Mouse (Mus musculus): ENCODE data around the gene Cyp2j5.
"Not testable (repeated sequence)": the region's sequence is repeated elsewhere in the genome, so short reads cannot be mapped to it uniquely, and the experiment has no call there.

Gene Cyp2j5

DNA sequence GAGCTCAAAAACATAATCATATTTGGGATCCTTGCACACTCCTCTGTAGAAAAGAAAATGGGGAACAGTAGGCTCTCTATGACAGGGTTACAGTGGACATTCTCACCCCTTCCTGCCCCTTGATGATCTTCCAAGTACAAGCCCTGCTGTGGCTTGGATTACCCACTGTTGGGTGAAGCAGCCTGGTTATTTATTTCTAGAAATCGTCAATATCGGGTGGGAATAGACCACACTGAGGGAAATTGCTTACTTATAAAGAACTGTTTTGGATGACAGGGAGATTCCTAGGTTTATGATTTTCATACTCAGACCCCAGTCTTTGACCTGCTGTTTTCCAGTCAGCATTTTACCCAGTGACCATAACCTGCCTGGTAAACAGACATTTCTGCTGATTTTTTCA lies at the start of gene Cyp2j5:
TSS of gene Cyp2j5 (minus strand) at position 164 of the 400 bp plus-strand sequence.
- in situ Hi-C loops (cut with MboI), result no loop called here

DNA sequence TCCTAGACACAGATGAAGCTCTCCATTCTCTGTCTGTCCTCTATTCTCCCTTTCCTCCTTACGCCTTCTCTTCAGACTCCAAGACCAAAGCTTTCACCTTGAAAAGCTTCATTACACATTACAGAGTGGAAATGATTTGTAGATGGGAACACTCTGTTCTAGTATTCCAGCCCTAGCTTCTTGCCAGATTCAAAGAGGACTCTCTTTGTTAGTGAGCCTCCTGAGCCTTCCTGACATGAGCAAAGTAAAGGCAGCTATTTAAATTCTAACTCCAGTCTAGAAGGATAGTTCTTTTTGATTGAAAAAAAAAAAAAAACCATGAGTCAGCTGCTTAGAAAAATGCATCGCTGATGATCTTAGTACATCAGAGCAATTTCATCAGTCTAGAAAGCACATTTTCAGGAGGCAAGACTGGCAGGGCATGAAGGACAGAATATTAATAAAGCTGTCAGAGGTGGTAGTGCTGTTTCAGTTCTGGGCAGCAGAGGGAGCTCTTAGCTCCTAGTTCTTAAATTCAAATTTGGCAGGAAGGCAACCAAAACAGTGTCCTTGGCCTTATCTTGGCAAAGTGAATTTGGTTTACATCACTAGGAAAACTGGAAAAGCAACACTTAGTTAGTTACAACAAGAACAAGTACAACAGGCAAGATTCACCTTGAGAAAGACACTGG lies 41.5 kb upstream of the Cyp2j5 start:
- in situ Hi-C loops (cut with MboI), result no loop called here

DNA sequence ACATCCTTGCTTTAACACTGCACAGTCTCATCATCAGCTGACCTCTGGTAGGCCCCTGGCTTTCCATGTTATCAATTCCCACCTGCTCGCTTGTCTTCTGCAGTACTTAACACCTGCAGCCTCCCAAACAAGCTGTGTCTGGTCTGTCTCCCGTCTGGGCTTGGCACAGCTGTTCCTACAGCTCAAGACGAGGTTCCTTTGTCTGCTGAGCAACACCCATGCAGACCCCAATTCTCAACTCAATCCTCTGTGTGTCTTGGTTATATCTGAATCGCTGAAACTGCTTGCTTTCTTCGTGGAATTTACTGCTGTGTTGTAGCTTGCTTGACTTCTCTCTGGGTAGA lies 34.2 kb upstream of the Cyp2j5 start:
- in situ Hi-C loops (cut with MboI), result no loop called here

DNA sequence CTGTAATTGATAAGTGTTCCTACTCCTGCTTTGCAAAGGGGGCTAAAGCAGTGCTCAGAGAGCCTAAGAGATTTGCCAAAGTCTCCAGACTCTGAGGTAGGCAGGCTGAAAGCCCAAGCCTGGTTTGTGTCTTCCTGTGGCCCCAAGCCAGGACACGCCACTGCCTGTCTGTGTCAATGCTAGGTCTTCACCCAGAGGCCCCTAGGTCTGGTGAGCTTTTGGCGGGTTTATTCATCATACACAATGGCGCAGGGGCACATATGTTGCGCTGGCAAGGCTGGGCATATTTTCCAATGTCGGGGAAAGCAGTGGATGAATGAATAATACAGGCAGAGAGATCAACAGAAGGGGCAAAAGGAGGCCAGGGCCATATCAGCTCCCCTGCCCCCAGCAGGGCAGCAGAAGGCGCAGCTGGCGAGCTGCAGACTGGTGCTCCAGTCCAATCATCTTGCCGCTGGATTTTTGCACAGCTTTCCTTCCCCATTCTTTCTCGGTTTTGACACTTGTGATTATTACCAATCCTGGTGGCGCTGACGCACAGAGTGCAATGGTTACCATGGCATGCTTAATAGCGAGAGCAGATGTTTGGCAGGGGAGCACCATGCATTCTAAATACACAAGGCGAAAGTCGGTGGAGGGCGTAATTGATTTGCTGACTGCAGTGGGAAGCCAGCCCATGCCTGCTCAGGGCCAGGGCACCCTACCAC lies 33.7 kb upstream of the Cyp2j5 start:
- in situ Hi-C loops (cut with MboI), result no loop called here

DNA sequence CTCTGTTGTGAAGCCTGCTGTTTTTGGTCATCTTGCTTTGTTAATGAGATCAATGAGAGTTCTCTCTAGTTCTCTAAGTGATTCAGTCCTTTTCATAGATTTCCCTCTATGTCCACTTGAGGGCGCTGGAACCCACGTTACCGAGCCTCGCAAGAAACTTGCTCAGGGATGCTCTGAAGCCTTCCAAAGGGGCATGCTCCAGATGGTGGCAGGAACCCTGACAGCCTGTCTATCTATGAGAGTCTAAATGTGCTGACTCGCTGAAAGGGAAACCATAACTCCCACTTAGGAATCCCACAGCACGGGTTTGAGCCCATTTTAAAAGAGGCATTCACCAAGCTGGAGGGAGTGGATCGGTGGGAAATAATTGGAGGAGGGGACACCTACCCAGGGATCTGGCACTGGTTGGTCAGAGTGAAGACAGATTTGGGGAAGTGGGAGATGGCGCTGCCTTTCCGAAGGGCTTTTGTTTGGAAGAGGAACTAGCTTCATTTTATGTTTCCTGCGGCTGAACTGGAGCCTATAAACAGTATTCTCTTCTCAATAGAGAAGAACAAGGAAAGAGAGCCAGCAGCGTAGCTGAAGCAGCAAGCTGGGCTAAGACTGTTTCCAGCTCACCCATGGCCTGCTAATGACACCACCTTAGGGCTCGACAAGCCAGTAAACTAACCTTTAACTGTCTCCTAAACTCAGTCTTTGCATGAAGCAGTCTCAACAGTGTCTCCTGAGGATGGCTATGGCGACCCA lies 32.8 kb upstream of the Cyp2j5 start:
- in situ Hi-C loops (cut with MboI), result no loop called here

DNA sequence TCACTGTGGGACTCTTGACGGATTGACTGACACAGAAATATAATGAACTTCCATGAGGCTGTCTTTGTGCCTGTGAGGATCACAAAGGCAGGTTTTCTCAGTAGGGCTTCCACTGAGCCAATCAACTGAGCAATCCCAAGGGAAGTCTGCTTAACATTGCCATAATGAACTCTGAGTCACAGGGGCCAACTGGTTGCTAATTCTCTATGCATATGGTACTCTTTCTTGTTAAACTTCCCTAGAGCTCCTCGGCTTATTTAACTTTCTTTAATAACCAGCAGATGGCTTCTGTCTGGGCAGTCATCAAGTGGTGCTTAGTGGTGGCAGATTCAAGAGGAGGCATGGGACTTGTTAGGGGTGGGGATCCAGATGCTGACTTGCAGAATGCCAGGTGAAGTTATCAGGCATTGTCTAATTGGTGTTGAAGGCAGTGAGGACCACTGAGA lies 23.4 kb upstream of the Cyp2j5 start:
- in situ Hi-C loops (cut with MboI), result no loop called here

DNA sequence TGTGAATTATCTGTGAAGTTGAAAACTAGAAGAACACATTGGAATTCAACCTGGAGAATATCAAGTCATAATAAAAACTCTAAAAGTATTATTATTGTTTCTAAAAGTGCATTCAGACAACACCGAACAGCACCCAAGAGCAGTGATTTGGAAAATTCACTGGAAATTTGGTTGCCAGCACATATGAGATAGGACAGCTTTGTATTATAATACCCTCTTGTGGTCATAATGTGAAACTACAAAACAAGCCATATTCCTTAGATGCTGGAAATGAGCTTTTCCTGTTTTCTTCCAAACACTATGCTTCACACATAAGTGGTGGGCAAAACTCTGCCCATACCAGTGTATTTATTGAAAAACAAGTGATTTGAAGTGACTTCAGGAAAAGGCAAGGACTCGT lies 19.5 kb upstream of the Cyp2j5 start:
- in situ Hi-C loops (cut with MboI), result no loop called here

DNA sequence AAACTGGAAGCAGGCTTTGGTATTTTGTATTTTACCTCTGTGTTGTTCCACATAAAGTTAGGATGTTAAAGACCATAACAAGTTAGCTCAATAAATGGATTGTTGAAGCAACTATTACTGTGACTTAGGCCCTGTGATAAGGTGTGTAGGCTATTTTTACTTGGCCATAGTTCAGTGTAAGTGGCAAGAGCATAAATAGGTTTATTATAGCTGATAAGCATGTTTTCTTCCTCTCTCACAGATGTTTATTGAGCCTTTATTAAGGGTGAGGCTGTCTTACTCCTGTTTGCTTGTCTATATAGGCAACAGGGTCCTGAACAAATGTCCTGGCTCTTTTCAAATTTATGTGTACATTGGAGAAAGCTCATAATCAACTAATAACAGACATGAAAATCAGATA lies 17.0 kb upstream of the Cyp2j5 start:
- in situ Hi-C loops (cut with MboI), result no loop called here

DNA sequence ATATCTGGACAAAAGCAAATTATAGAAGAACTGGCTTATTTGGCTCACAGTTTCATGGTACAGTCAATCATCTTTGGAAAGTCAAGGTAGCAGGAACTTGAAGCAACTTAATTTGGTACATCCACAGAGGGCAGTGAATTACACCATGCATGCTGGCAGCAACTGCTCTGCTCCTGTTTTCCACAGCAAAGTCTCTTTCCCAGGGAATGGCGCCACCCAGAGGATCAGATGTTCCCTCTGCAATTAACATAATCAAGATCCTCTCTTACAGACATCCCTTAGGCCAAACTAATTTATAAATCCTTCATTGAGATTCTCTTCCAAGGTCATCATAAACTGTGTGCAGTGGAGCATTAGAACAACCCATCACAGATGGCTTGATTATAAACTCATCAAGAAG lies 16.3 kb upstream of the Cyp2j5 start:
- in situ Hi-C loops (cut with MboI), result no loop called here

DNA sequence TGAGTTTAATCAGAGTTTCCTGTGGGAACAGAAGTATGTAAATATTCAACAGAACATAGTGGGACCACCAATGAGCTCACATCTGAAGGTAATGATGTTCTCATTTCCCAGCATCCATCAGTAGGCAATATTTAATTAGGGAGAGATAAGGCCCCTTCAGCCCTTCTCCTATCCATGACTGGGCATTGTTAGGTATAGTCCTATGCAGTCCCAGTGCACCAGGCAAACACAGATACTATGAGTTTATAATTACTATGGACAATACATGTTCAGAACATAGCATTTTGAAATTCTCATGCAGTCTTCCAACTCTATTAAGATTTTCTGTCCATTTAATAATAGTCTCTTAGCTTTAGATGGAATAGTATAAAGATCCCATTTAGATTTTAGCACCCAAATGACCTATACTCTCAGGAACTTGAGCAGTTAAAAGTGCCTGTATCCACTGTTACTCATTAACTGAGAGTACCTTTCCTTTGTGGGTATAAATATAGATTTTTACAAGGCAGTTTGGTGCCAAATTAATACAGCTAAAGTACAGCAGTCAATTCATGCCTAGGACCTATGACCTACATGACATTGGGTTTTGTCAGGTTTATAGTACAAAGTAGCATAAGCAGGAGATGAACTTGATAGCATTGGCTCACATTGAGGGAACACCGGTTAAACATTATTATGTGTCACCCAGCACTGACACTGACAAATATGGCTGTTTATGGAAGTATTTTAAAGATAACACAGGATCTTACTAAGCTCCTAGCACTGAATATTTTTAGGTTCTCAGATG lies 907 bp upstream of the Cyp2j5 start:
- in situ Hi-C loops (cut with MboI), result no loop called here

DNA sequence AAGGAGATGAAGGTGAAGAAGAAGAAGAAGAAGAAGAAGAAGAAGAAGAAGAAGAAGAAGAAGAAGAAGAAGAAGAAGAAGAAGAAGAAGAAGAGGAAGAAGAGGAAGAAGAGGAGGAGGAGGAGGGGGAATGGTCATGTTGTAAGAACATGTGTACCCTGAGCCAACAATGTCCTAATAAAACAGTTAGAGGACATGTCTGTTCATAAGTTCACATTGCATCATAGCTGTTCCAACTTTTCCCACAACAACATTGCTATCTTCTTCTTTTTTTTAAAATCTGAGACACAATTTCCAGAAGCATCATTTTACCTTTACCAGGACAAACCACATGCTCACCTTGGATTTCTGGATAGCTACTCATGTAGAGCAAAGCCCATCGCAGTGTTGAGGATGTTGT lies 28.5 kb downstream of the Cyp2j5 start:
- in situ Hi-C loops (cut with MboI), result no loop called here

DNA sequence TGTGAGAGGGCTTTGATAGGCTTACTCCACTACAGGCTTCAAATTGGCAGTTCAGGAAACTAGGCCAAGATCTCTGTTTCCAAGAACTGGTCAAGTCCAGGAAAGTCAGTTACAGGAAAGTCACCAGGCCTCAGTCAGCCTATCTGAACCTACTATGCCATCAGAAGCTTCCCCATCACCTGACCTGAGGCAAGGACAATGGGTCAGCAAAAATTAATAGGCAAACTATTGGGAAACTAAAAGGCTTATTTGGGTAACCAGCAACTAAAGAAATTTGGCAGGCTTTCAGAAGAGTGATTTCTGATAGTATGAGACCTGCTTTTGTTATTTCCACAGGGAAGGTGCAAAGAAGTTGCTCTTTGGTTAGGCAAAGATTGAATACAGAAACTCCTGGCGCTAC lies 41.5 kb downstream of the Cyp2j5 start:
- in situ Hi-C loops (cut with MboI), result no loop called here

DNA sequence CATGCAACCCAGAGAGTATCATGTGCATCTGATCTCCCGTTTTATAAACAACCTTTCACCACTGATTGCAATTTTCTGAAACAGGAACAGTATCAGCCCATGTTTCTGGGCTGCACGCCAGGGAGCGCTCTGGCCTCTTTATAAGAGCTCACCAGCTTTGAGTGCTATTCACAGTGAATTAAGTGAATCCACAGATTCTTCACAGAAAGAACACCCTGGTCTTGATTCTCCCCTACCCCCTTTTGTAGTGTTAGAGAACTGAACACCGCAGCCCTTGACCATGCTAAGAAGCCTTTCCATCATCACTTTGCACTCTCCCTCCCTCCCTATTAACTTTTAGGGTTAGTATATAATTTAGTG lies 72.2 kb downstream of the Cyp2j5 start:
- in situ Hi-C loops (cut with MboI), result no loop called here

DNA sequence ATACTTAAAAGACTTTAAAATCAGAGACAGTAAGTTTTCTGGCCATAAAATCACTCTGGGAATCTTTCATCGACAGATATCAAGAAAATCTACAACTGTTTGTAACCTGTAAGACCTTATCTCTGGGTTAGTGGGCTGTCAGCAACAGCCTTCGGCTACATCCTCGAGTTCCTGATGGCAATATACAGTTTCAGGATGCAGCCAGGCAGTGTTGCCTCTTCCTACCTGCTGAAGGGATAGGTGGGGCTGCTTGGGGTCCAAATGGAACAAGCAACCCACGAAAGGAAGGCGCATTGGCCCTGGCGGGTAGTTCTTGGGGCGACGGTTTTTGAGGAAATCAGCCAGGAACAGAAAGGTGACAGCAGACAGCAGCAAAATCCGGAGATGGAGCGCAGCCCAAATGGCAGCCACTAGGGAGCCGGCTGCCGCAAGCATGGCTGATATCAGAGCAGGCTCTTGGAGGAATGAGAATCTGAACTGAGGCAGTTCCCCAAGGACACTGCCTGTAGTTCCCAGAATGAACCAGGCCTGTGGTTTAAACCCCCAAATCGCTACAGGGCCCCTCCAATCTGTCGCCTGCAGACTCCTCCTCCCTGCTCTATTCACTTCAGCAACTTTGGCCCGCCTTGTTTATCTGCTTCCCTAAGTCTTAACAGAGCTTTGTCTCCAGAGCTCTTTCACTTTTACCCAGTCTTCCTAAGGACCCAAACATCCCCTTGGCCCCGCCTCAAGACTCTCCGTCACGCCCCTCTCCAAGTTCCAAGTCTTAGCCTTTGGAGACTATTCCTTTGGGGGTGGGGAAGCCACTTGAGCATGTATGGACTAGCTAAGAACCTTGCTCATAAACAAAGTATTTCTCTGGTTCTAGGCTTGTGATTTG lies 72.8 kb downstream of the Cyp2j5 start, which contains the start of gene Cyp2j9:
TSS of gene Cyp2j9 (minus strand) at position 668 of the 880 bp plus-strand sequence.
- in situ Hi-C loops (cut with MboI), result no loop called here

DNA sequence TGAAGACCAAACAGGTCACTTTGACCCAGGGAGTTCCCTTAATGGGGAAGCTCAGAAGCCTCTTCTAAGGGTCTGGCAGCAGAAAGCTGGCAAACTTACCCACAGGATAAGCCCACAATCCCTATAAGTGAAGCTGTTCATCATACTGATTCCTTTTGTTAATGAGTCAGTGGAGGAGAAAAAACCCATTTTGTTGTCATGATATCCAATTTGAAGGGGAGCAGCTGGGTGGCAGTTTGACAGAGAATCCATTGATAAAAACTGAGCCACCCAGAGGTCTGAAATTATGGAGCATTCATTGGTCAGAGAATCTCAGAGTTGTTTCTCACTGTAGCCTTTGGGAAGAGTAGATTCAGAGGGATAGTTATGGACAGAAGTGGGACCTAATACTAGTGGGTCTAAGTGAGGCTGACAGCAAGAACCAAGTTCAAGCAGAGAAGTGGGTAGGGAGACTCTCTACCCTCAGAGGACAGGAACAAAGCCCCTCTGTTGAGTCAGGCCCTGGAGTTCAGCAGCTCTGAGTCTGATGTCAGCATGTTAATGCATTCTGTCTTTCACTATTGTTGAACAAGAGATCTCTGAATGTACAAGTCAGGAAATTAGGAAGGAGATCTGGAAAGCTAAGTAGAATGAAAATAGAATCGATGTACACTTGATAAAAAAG lies 82.4 kb downstream of the Cyp2j5 start:
- in situ Hi-C loops (cut with MboI), result no loop called here

DNA sequence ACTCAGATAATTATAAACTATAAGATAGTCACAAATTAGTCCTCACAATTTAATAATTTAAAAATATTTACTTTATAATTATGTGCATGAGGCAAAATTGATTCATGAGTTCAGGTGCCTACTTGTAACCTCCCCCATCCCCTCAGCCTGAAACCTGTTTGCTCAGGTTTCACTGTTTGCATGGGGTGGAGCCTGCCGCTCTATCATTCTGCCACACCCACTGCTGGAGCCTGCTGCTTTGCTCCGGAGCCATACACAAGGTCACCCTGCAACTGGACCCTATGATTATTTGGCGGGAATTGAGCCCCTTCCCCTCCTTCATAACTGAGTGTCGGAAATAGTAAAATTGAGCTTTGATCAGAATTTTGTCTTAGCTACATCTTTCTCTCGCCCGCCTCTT lies 83.6 kb downstream of the Cyp2j5 start:
- in situ Hi-C loops (cut with MboI), result not testable (repeated sequence)
